Mouse (Mus musculus) adrenal gland, adult 18-20 months (tissue): ENCODE measurements around the gene Tox2. TPM values are rescaled to one million over a fixed set of nuclear protein-coding genes. Genes with fewer than 3 reads are reported as not detected.

Experiments
- DNase-seq, 2 experiments: peaks; one replicate each; pipeline ENCODE4 v3.0.0; 2021 to 2022; ENCODE audit warnings: low spot score in 2 of 2
- total RNA-seq, 2 experiments: library from RNA; stranded (reverse); gene quantifications; 1 replicate in 1 of 2; 2 replicates in 1 of 2; pipeline ENCODE4 v1.2.3; 2021

Tox2 gene
- total RNA-seq, 2 experiments from 2014 or later = 4.1 to 24.2 TPM

GRCm38 (mm10) chr2:163204548-163205261, 1.8 kb downstream of the Tox2 start:
- peak in 1 of 2 experiments; percentile 18 for DNase-seq

- DNase-seq = no peak
These were observed 2.3 kb downstream of the Tox2 start for GRCm38 (mm10) chr2:163205262-163205647.

GRCm38 (mm10) chr2:163205737-163206490, 3.0 kb downstream of the Tox2 start:
- no peak for DNase-seq

GRCm38 (mm10) chr2:163207315-163207714, 4.4 kb downstream of the Tox2 start:
- DNase-seq = no peak

GRCm38 (mm10) chr2:163209139-163209538, 6.2 kb downstream of the Tox2 start:
- no peak for DNase-seq

GRCm38 (mm10) chr2:163213085-163213484, 10.2 kb downstream of the Tox2 start:
- DNase-seq = no peak

- no peak for DNase-seq
These were observed 15.2 kb downstream of the Tox2 start for GRCm38 (mm10) chr2:163218095-163218494.

GRCm38 (mm10) chr2:163218571-163218970, 15.6 kb downstream of the Tox2 start:
- no peak for DNase-seq

- DNase-seq = no peak
These were observed 16.5 kb downstream of the Tox2 start for GRCm38 (mm10) chr2:163219447-163219846.

- no peak for DNase-seq
These were observed 17.8 kb downstream of the Tox2 start for GRCm38 (mm10) chr2:163220706-163221105.

- DNase-seq = no peak
These were observed 22.4 kb downstream of the Tox2 start for GRCm38 (mm10) chr2:163225302-163225701.

- no peak for DNase-seq
These were observed 26.1 kb downstream of the Tox2 start for GRCm38 (mm10) chr2:163229050-163229449.

- no peak for DNase-seq
These were observed 29.0 kb downstream of the Tox2 start for GRCm38 (mm10) chr2:163231781-163232534.

GRCm38 (mm10) chr2:163233666-163234065, 30.7 kb downstream of the Tox2 start:
- no peak for DNase-seq

- DNase-seq = no peak
These were observed 33.1 kb downstream of the Tox2 start for GRCm38 (mm10) chr2:163236057-163236456.

- DNase-seq = no peak
These were observed 35.1 kb downstream of the Tox2 start for GRCm38 (mm10) chr2:163237999-163238529.

GRCm38 (mm10) chr2:163239945-163240344, 37.0 kb downstream of the Tox2 start:
- DNase-seq = no peak

- no peak for DNase-seq
These were observed 38.9 kb downstream of the Tox2 start for GRCm38 (mm10) chr2:163241867-163242266.

GRCm38 (mm10) chr2:163243917-163244852, 41.3 kb downstream of the Tox2 start:
- no peak for DNase-seq

GRCm38 (mm10) chr2:163248912-163249311, 46.0 kb downstream of the Tox2 start:
- no peak for DNase-seq
